Mouse (Mus musculus) heart, adult 2 months (tissue): ENCODE data around the gene Tanc2.

ENCODE experiments used
- CTCF ChIP-seq: fragments of 200-600 bp; IDR thresholded peaks from 2 replicates; pipeline ENCODE4 v1.8.1; 2022; ENCODE audit warnings: antibody characterized with exemption, mild to moderate bottlenecking, moderate library complexity
- EP300 ChIP-seq: fragments of 200-500 bp; IDR thresholded peaks from 2 replicates; pipeline ENCODE4 v1.6.1; 2011; ENCODE audit warnings: low read depth, low read length, control low read depth; ENCODE audit not compliant: insufficient read depth

GRCm38 (mm10) chr11:105591905-105592304, 2.1 kb downstream of the Tanc2 start:
- TF ChIP-seq CTCF (peak; percentile 99), EP300 (no peak)
